Comparison of ENCODE assay signal across 9 mouse cellular contexts in genomic region chr9:108261865-108262264, GRCm38 (mm10). TPM values are rescaled to one million over a fixed set of nuclear protein-coding genes. Genes with fewer than 3 reads are reported as not detected.
DNase-seq lines count a peak whose midpoint lies in the region; ATAC-seq and TF ChIP-seq lines count a peak whose summit lies in the region.
"Had no signal": no experiment of that assay in that cellular context is flagged by ENCODE, and none has a peak within 500 bp of the region (broad histone marks: within the 10 kb centered on the region; RNA-seq: fewer than 3 reads in every experiment).

No protein-coding gene starts in this region.

- H3K9me3 ChIP-seq in embryonic facial prominence, embryonic 10.5 days, result no peaks in the 10 kb centered on the region
- H3K9me3 ChIP-seq in heart, postnatal 0 days (replicated peaks; ENCODE audit: control insufficient read depth, low read length), result no peaks in the 10 kb centered on the region
- no peaks in the 10 kb centered on the region for H3K9me3 ChIP-seq in midbrain, embryonic 12.5 days

- H3K27me3 ChIP-seq in embryonic facial prominence, embryonic 10.5 days (replicated peaks; ENCODE audit: low read depth, poor library complexity, severe bottlenecking), result no peaks in the 10 kb centered on the region
- H3K27me3 ChIP-seq in heart, postnatal 0 days (ENCODE audit: control insufficient read depth, insufficient read depth, low read length), result no peaks in the 10 kb centered on the region
- no peaks in the 10 kb centered on the region for H3K27me3 ChIP-seq in midbrain, embryonic 12.5 days

- TF ChIP-seq EP300 in heart, postnatal 0 days (IDR thresholded peaks at IDR 0.05; ENCODE audit: low read depth), result no peak

- no peak overlapping the region for H3K27ac ChIP-seq in embryonic facial prominence, embryonic 10.5 days (replicated peaks)
- peak overlapping the region; percentile 100 for H3K27ac ChIP-seq in heart, postnatal 0 days (ENCODE audit: low read depth)
- no peak overlapping the region for H3K27ac ChIP-seq in midbrain, embryonic 12.5 days (replicated peaks)

- peak overlapping the region; percentile 93; the same call in 1 of the 2 replicates for H3K9ac ChIP-seq in heart, postnatal 0 days (replicated peaks; ENCODE audit: low read depth, low read length)
- H3K9ac ChIP-seq in midbrain, embryonic 12.5 days (replicated peaks), result 0 out of 2 replicates have a peak overlapping the region, but pooled peaks have one; percentile 92

- H3K4me2 ChIP-seq in heart, postnatal 0 days (ENCODE audit: low read depth, low read length), result peak overlapping the region; percentile 92
- peak overlapping the region; percentile 79 for H3K4me2 ChIP-seq in midbrain, embryonic 12.5 days (replicated peaks)

- H3K36me3 ChIP-seq in embryonic facial prominence, embryonic 10.5 days (replicated peaks), result peaks cover 10% of the 10 kb centered on the region
- H3K36me3 ChIP-seq in heart, postnatal 0 days (replicated peaks; ENCODE audit: control insufficient read depth, insufficient read depth, low read length), result no peaks in the 10 kb centered on the region; the same call in 1 of the 2 replicates
- H3K36me3 ChIP-seq in midbrain, embryonic 12.5 days, result no peaks in the 10 kb centered on the region

- H3K4me1 ChIP-seq in embryonic facial prominence, embryonic 10.5 days, result peaks cover 47% of the 10 kb centered on the region
- H3K4me1 ChIP-seq in heart, postnatal 0 days (ENCODE audit: control insufficient read depth, insufficient read depth), result peaks cover 25% of the 10 kb centered on the region
- peaks cover 27% of the 10 kb centered on the region for H3K4me1 ChIP-seq in midbrain, embryonic 12.5 days

- no peak for ATAC-seq in heart, postnatal 0 days (ENCODE audit: insufficient read depth, low read depth)
- no peak for ATAC-seq in midbrain, embryonic 12.5 days (ENCODE audit: low FRiP score, low read depth)
- no peak for ATAC-seq in megakaryocyte, adult 5-6 weeks (ENCODE audit: poor library complexity, severe bottlenecking)

- DNase-seq in heart, adult 18-20 months, result peak; percentile 53 to 62
- no peak for DNase-seq in heart, postnatal 4 days
- no peak for DNase-seq in embryonic facial prominence, embryonic 10.5 days (ENCODE audit: low spot score)
- DNase-seq in heart, postnatal 0 days (ENCODE audit: low spot score), result no peak
- no peak for DNase-seq in T-cell, adult 2 months (ENCODE audit: low spot score)
- DNase-seq in urinary bladder, postnatal 10 days (ENCODE audit: low spot score), result no peak
- DNase-seq: adrenal gland, postnatal 36 days had no signal

- no peak for TF ChIP-seq CTCF in heart, postnatal 0 days (IDR thresholded peaks at IDR 0.05; ENCODE audit: low read depth)

- peak overlapping the region; percentile 96 for H3K4me3 ChIP-seq in embryonic facial prominence, embryonic 10.5 days
- H3K4me3 ChIP-seq in heart, postnatal 0 days (ENCODE audit: low read depth, low read length), result peak overlapping the region; percentile 87
- H3K4me3 ChIP-seq in midbrain, embryonic 12.5 days, result 0 out of 2 replicates have a peak overlapping the region, but pooled peaks have one; percentile 91

- WGBS in embryonic facial prominence, embryonic 10.5 days, result 78% methylated on average over 7 of the region's 7 CpGs
- WGBS in heart, postnatal 0 days, result 26% methylated on average over 7 of the region's 7 CpGs
- 74% methylated on average over 7 of the region's 7 CpGs for WGBS in midbrain, embryonic 12.5 days

RNA-seq across cellular contexts. Expression of gene Dag1, which starts 1.9 kb away (rescaled TPM):
- total RNA-seq in heart, adult 18-20 months (2021), result 100 to 1,000 TPM; 290 to 300 TPM
- 100 to 1,000 TPM; 307 to 326 TPM for total RNA-seq in heart, postnatal 4 days (2021)
- 70.1 and 73.9 TPM in 2 replicates for polyA plus RNA-seq in embryonic facial prominence, embryonic 10.5 days (2016; fragmentation: Nextera tagmentation; extraction: Ambion mirVana)
- 209 and 229 TPM in 2 replicates for total RNA-seq in heart, postnatal 0 days (2014; rRNA removed; ENCODE audit: low replicate concordance)
- polyA plus RNA-seq in heart, postnatal 0 days (2015; fragmentation: Nextera tagmentation; extraction: Ambion mirVana), result 99.2 and 106 TPM in 2 replicates
- 64.7 and 67.0 TPM in 2 replicates for polyA plus RNA-seq in midbrain, embryonic 12.5 days (2016; fragmentation: Nextera tagmentation; extraction: Ambion mirVana)
- 11.6 and 12.3 TPM in 2 replicates for total RNA-seq in megakaryocyte, adult 5-6 weeks (2015)
- total RNA-seq in megakaryocyte, adult 5-6 weeks (2017), result 4.6 and 5.4 TPM in 2 replicates

RNA-seq across cellular contexts. Expression of gene Nicn1, which starts 28.4 kb away (rescaled TPM):
- 10 to 100 TPM; 22.2 to 25.6 TPM for total RNA-seq in heart, adult 18-20 months (2021)
- total RNA-seq in heart, postnatal 4 days (2021), result 10 to 100 TPM; 19.3 to 21.2 TPM
- 38.3 and 39.3 TPM in 2 replicates for polyA plus RNA-seq in embryonic facial prominence, embryonic 10.5 days (2016; fragmentation: Nextera tagmentation; extraction: Ambion mirVana)
- total RNA-seq in heart, postnatal 0 days (2014; rRNA removed; ENCODE audit: low replicate concordance), result 12.9 and 22.4 TPM in 2 replicates
- polyA plus RNA-seq in heart, postnatal 0 days (2015; fragmentation: Nextera tagmentation; extraction: Ambion mirVana), result 20.5 and 20.9 TPM in 2 replicates
- polyA plus RNA-seq in midbrain, embryonic 12.5 days (2016; fragmentation: Nextera tagmentation; extraction: Ambion mirVana), result 67.9 and 78.4 TPM in 2 replicates
- 3.9 and 4.3 TPM in 2 replicates for total RNA-seq in megakaryocyte, adult 5-6 weeks (2015)
- total RNA-seq in megakaryocyte, adult 5-6 weeks (2017), result 2.6 and 3.6 TPM in 2 replicates

RNA-seq across cellular contexts. Expression of gene Amt, which starts 34.8 kb away (rescaled TPM):
- 1 to 10 TPM; 5.0 to 5.8 TPM for total RNA-seq in heart, adult 18-20 months (2021)
- total RNA-seq in heart, postnatal 4 days (2021), result 1 to 10 TPM; 3.6 to 6.0 TPM
- 35.9 and 40.8 TPM in 2 replicates for polyA plus RNA-seq in embryonic facial prominence, embryonic 10.5 days (2016; fragmentation: Nextera tagmentation; extraction: Ambion mirVana)
- total RNA-seq in heart, postnatal 0 days (2014; rRNA removed; ENCODE audit: low replicate concordance), result 3.7 and 14.5 TPM in 2 replicates
- polyA plus RNA-seq in heart, postnatal 0 days (2015; fragmentation: Nextera tagmentation; extraction: Ambion mirVana), result 5.4 and 6.4 TPM in 2 replicates
- polyA plus RNA-seq in midbrain, embryonic 12.5 days (2016; fragmentation: Nextera tagmentation; extraction: Ambion mirVana), result 25.0 and 30.0 TPM in 2 replicates
- 0.71 TPM in 1 of 2 replicates, not detected in the other for total RNA-seq in megakaryocyte, adult 5-6 weeks (2015)
- 0.11 TPM in 1 of 2 replicates, not detected in the other for total RNA-seq in megakaryocyte, adult 5-6 weeks (2017)

RNA-seq across cellular contexts. Expression of gene Rhoa, which starts 44.1 kb away (rescaled TPM):
- 100 to 1,000 TPM; 229 to 232 TPM for total RNA-seq in heart, adult 18-20 months (2021)
- 100 to 1,000 TPM; 341 to 348 TPM for total RNA-seq in heart, postnatal 4 days (2021)
- 240 and 243 TPM in 2 replicates for polyA plus RNA-seq in embryonic facial prominence, embryonic 10.5 days (2016; fragmentation: Nextera tagmentation; extraction: Ambion mirVana)
- 167 and 207 TPM in 2 replicates for total RNA-seq in heart, postnatal 0 days (2014; rRNA removed; ENCODE audit: low replicate concordance)
- polyA plus RNA-seq in heart, postnatal 0 days (2015; fragmentation: Nextera tagmentation; extraction: Ambion mirVana), result 326 and 332 TPM in 2 replicates
- 324 and 379 TPM in 2 replicates for polyA plus RNA-seq in midbrain, embryonic 12.5 days (2016; fragmentation: Nextera tagmentation; extraction: Ambion mirVana)
- 468 and 473 TPM in 2 replicates for total RNA-seq in megakaryocyte, adult 5-6 weeks (2015)
- total RNA-seq in megakaryocyte, adult 5-6 weeks (2017), result 585 and 627 TPM in 2 replicates

RNA-seq across cellular contexts. Expression of gene Tcta, which starts 44.1 kb away (rescaled TPM):
- total RNA-seq in heart, adult 18-20 months (2021), result 10 to 100 TPM; 67.6 to 76.8 TPM
- 10 to 100 TPM; 15.9 to 19.1 TPM for total RNA-seq in heart, postnatal 4 days (2021)
- 14.4 and 14.7 TPM in 2 replicates for polyA plus RNA-seq in embryonic facial prominence, embryonic 10.5 days (2016; fragmentation: Nextera tagmentation; extraction: Ambion mirVana)
- total RNA-seq in heart, postnatal 0 days (2014; rRNA removed; ENCODE audit: low replicate concordance), result 46.1 and 46.9 TPM in 2 replicates
- polyA plus RNA-seq in heart, postnatal 0 days (2015; fragmentation: Nextera tagmentation; extraction: Ambion mirVana), result 42.1 and 49.9 TPM in 2 replicates
- 39.9 and 41.7 TPM in 2 replicates for polyA plus RNA-seq in midbrain, embryonic 12.5 days (2016; fragmentation: Nextera tagmentation; extraction: Ambion mirVana)
- total RNA-seq in megakaryocyte, adult 5-6 weeks (2015), result 16.5 and 23.8 TPM in 2 replicates
- total RNA-seq in megakaryocyte, adult 5-6 weeks (2017), result 6.2 and 8.4 TPM in 2 replicates

Comparison
In these comparisons a context has a peak if more than half of its experiments do, and no peak if none do; other contexts are left out.
1. DNase-seq: peak in heart, adult 18-20 months (2 of 2); none in heart, postnatal 4 days (single experiment), embryonic facial prominence, embryonic 10.5 days (single experiment), heart, postnatal 0 days (single experiment), T-cell, adult 2 months (single experiment) and urinary bladder, postnatal 10 days (single experiment).
2. RNA of gene Dag1, which starts 1.9 kb away (total RNA-seq): 307 to 326 TPM in heart, postnatal 4 days, 290 to 300 TPM in heart, adult 18-20 months and 209 to 229 TPM in heart, postnatal 0 days; 4.6 to 12.3 TPM in megakaryocyte, adult 5-6 weeks; every median in the first group is over 10 times any median in the second.
3. Peak in every context shown above with its lines, with median percentiles within 50 percentile points of each other: H3K4me3 ChIP-seq.